Mouse (Mus musculus) embryo, embryonic 10.5 days (tissue): ENCODE results near the gene Appl2.

Experiments used
- DNase-seq: peaks from one replicate; pipeline ENCODE4 v3.0.0-alpha.2; 2015; ENCODE audit warnings: low spot score

The Appl2 gene

DNA sequence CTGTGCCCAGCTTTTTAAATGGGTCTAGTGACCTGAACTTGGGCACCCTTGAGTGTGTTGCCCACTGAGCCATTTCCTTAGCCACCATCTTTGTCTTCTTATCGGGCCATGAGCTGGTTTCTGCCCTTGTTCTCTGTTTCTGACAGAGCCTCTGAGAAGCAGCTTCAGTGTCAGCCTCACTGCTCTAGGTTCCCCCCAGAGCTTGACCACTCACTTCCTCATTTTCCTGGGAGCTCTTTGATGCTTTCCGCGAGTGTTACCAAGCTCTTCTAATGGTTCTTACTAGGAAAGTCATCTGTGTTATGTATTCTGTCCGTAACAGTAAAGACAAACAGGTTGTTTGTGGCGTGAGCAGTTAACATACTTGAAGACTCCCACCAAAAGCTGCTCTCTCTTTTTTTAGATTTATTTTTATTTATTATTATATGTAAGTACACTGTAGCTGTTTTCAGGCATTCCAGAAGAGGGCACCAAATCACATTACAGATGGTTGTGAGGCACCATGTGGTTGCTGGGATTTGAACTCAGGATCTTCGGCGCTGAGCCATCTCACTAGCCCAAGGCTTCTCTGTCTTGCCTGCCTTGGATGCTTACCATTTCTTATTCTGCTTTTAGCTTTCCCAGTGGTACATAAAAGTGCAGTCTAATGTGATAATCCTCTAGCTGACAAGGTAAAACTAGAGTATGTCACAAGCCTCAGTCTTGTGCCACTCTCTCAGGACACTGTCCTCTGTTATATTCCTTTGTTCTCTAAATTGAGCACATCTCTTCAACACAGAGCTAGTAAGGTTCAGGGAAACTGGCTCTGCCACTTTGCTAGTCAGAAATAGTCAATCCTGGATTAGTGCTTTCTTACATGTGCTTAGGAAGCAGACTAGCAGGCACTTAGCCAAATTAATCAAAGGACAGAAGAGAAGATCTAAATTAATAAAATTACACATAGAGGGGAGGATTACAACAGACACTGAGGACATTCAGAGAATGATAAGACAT is 82.8 kb downstream of the Appl2 start:
- DNase-seq, result no peak

GRCm38 (mm10) chr10:83563005-83563404 is 85.5 kb downstream of the Appl2 start:
- no peak for DNase-seq
